Mouse (Mus musculus): ENCODE data around the gene Jaml. TPM values are rescaled to one million over a fixed set of nuclear protein-coding genes. Genes with fewer than 3 reads are reported as not detected.

Gene Jaml
- total RNA-seq, 2 experiments from 2014 or later, result 2.4 TPM; not detected in 1

GRCm38 (mm10) chr9:45119954-45120530, 41.1 kb downstream of the Jaml start:
- no peak for ATAC-seq (replicated peaks; ENCODE audit: poor library complexity, severe bottlenecking)

GRCm38 (mm10) chr9:45120567-45120966, 41.6 kb downstream of the Jaml start:
- ATAC-seq (replicated peaks; ENCODE audit: poor library complexity, severe bottlenecking), result no peak

- ATAC-seq (replicated peaks; ENCODE audit: poor library complexity, severe bottlenecking), result no peak
These were observed 42.0 kb downstream of the Jaml start for GRCm38 (mm10) chr9:45121001-45121400.

GRCm38 (mm10) chr9:45121769-45122168, 42.8 kb downstream of the Jaml start:
- ATAC-seq (replicated peaks; ENCODE audit: poor library complexity, severe bottlenecking), result peak; percentile 69

GRCm38 (mm10) chr9:45122209-45122761, 43.3 kb downstream of the Jaml start:
- ATAC-seq (replicated peaks; ENCODE audit: poor library complexity, severe bottlenecking), result peak; percentile 72

- no peak for ATAC-seq (replicated peaks; ENCODE audit: poor library complexity, severe bottlenecking)
These were observed 46.2 kb downstream of the Jaml start for GRCm38 (mm10) chr9:45125211-45125610.

- 0 out of 2 replicates have a peak, but pooled peaks have one; percentile 16 for ATAC-seq (replicated peaks; ENCODE audit: poor library complexity, severe bottlenecking)
These were observed 48.0 kb downstream of the Jaml start for GRCm38 (mm10) chr9:45126941-45127340.

GRCm38 (mm10) chr9:45130119-45130518, 51.1 kb downstream of the Jaml start:
- ATAC-seq (replicated peaks; ENCODE audit: poor library complexity, severe bottlenecking), result no peak

GRCm38 (mm10) chr9:45133484-45134310, 54.7 kb downstream of the Jaml start:
- ATAC-seq (replicated peaks; ENCODE audit: poor library complexity, severe bottlenecking), result no peak

GRCm38 (mm10) chr9:45136442-45137169, 57.6 kb downstream of the Jaml start:
- no peak for ATAC-seq (replicated peaks; ENCODE audit: poor library complexity, severe bottlenecking)

GRCm38 (mm10) chr9:45138191-45139032, 59.4 kb downstream of the Jaml start, which contains the start of gene Scn4b:
Gene Scn4b (plus strand): TSS chr9:45138395.
- peak; percentile 46 for ATAC-seq (replicated peaks; ENCODE audit: poor library complexity, severe bottlenecking)

GRCm38 (mm10) chr9:45139082-45139481, 60.1 kb downstream of the Jaml start:
- no peak for ATAC-seq (replicated peaks; ENCODE audit: poor library complexity, severe bottlenecking)

- ATAC-seq (replicated peaks; ENCODE audit: poor library complexity, severe bottlenecking), result no peak
These were observed 62.0 kb downstream of the Jaml start for GRCm38 (mm10) chr9:45140945-45141344.

GRCm38 (mm10) chr9:45142686-45143085, 63.7 kb downstream of the Jaml start:
- ATAC-seq (replicated peaks; ENCODE audit: poor library complexity, severe bottlenecking), result no peak

GRCm38 (mm10) chr9:45145533-45146266, 66.7 kb downstream of the Jaml start:
- peak; percentile 5; the same call in 1 of the 2 replicates for ATAC-seq (replicated peaks; ENCODE audit: poor library complexity, severe bottlenecking)

- peak; percentile 64 for ATAC-seq (replicated peaks; ENCODE audit: poor library complexity, severe bottlenecking)
These were observed 67.2 kb downstream of the Jaml start for GRCm38 (mm10) chr9:45146267-45146597.

- ATAC-seq (replicated peaks; ENCODE audit: poor library complexity, severe bottlenecking), result no peak
These were observed 72.0 kb downstream of the Jaml start for GRCm38 (mm10) chr9:45150933-45151332.

- no peak for ATAC-seq (replicated peaks; ENCODE audit: poor library complexity, severe bottlenecking)
These were observed 74.4 kb downstream of the Jaml start for GRCm38 (mm10) chr9:45153361-45153760.

All from granulocyte monocyte progenitor cell, adult 5-6 weeks (primary cell).